Mouse (Mus musculus): ENCODE measurements around the gene Ppip5k1. TPM values are rescaled to one million over a fixed set of nuclear protein-coding genes. Genes with fewer than 3 reads are reported as not detected.

The Ppip5k1 gene
- polyA plus RNA-seq (2014; fragmentation: Illumina TruSeq; extraction: RNeasy Lipid Tissue Mini Kit (QIAGEN cat#74804); ENCODE audit: low read depth, low replicate concordance), result 70.3 TPM

GRCm38 (mm10) chr2:121354820-121355592 is at the start of gene Ppip5k1:
TSS of gene Ppip5k1 (minus strand) at chr2:121355396.

GRCm38 (mm10) chr2:121386961-121387575 is 31.9 kb upstream of the Ppip5k1 start, which contains the start of gene Strc:
TSS of gene Strc (minus strand) at chr2:121387168.

GRCm38 (mm10) chr2:121357494-121357893 is 2.3 kb upstream of the Ppip5k1 start, which contains the start of gene Ckmt1:
TSS of gene Ckmt1 (plus strand) at chr2:121357714.

GRCm38 (mm10) chr2:121288901-121289729 is 66.1 kb downstream of the Ppip5k1 start, which contains the start of gene Map1a:
TSS of gene Map1a (plus strand) at chr2:121289600.

GRCm38 (mm10) chr2:121271236-121271927 is 83.8 kb downstream of the Ppip5k1 start, which contains the start of gene Trp53bp1:
TSS of gene Trp53bp1 (minus strand) at chr2:121271407.

Other genes with a start within 250 kb of the Ppip5k1 start
- 0.42 TPM for gene Tgm7, start 245.6 kb downstream of the Ppip5k1 start, polyA plus RNA-seq (2014; fragmentation: Illumina TruSeq; extraction: RNeasy Lipid Tissue Mini Kit (QIAGEN cat#74804); ENCODE audit: low read depth, low replicate concordance)
- gene Adal, start 215.0 kb downstream of the Ppip5k1 start, polyA plus RNA-seq (2014; fragmentation: Illumina TruSeq; extraction: RNeasy Lipid Tissue Mini Kit (QIAGEN cat#74804); ENCODE audit: low read depth, low replicate concordance), result 13.7 TPM
- gene Lcmt2, start 214.7 kb downstream of the Ppip5k1 start, polyA plus RNA-seq (2014; fragmentation: Illumina TruSeq; extraction: RNeasy Lipid Tissue Mini Kit (QIAGEN cat#74804); ENCODE audit: low read depth, low replicate concordance), result 10.6 TPM
- 15.4 TPM for gene Tubgcp4, start 184.7 kb downstream of the Ppip5k1 start, polyA plus RNA-seq (2014; fragmentation: Illumina TruSeq; extraction: RNeasy Lipid Tissue Mini Kit (QIAGEN cat#74804); ENCODE audit: low read depth, low replicate concordance)
- 6.5 TPM for gene Zscan29, start 184.3 kb downstream of the Ppip5k1 start, polyA plus RNA-seq (2014; fragmentation: Illumina TruSeq; extraction: RNeasy Lipid Tissue Mini Kit (QIAGEN cat#74804); ENCODE audit: low read depth, low replicate concordance)
- gene Trp53bp1, start 84.0 kb downstream of the Ppip5k1 start, polyA plus RNA-seq (2014; fragmentation: Illumina TruSeq; extraction: RNeasy Lipid Tissue Mini Kit (QIAGEN cat#74804); ENCODE audit: low read depth, low replicate concordance), result 24.0 TPM
- 2.9 TPM for gene Map1a, start 65.8 kb downstream of the Ppip5k1 start, polyA plus RNA-seq (2014; fragmentation: Illumina TruSeq; extraction: RNeasy Lipid Tissue Mini Kit (QIAGEN cat#74804); ENCODE audit: low read depth, low replicate concordance)
- 1.8 TPM for gene Ckmt1, start 2.3 kb upstream of the Ppip5k1 start, polyA plus RNA-seq (2014; fragmentation: Illumina TruSeq; extraction: RNeasy Lipid Tissue Mini Kit (QIAGEN cat#74804); ENCODE audit: low read depth, low replicate concordance)
- 0.21 TPM for gene Strc, start 31.8 kb upstream of the Ppip5k1 start, polyA plus RNA-seq (2014; fragmentation: Illumina TruSeq; extraction: RNeasy Lipid Tissue Mini Kit (QIAGEN cat#74804); ENCODE audit: low read depth, low replicate concordance)
- gene Pdia3, start 58.4 kb upstream of the Ppip5k1 start, polyA plus RNA-seq (2014; fragmentation: Illumina TruSeq; extraction: RNeasy Lipid Tissue Mini Kit (QIAGEN cat#74804); ENCODE audit: low read depth, low replicate concordance), result 115 TPM
- 5.0 TPM for gene Catsper2, start 58.4 kb upstream of the Ppip5k1 start, polyA plus RNA-seq (2014; fragmentation: Illumina TruSeq; extraction: RNeasy Lipid Tissue Mini Kit (QIAGEN cat#74804); ENCODE audit: low read depth, low replicate concordance)
- gene Ell3, start 88.9 kb upstream of the Ppip5k1 start, polyA plus RNA-seq (2014; fragmentation: Illumina TruSeq; extraction: RNeasy Lipid Tissue Mini Kit (QIAGEN cat#74804); ENCODE audit: low read depth, low replicate concordance), result 0.26 TPM
- 543 TPM for gene Serf2, start 93.8 kb upstream of the Ppip5k1 start, polyA plus RNA-seq (2014; fragmentation: Illumina TruSeq; extraction: RNeasy Lipid Tissue Mini Kit (QIAGEN cat#74804); ENCODE audit: low read depth, low replicate concordance)
- gene Hypk, start 97.9 kb upstream of the Ppip5k1 start, polyA plus RNA-seq (2014; fragmentation: Illumina TruSeq; extraction: RNeasy Lipid Tissue Mini Kit (QIAGEN cat#74804); ENCODE audit: low read depth, low replicate concordance), result 17.4 TPM
- not detected for gene Serinc4, start 101.4 kb upstream of the Ppip5k1 start, polyA plus RNA-seq (2014; fragmentation: Illumina TruSeq; extraction: RNeasy Lipid Tissue Mini Kit (QIAGEN cat#74804); ENCODE audit: low read depth, low replicate concordance)
- gene Mfap1b, start 118.7 kb upstream of the Ppip5k1 start, polyA plus RNA-seq (2014; fragmentation: Illumina TruSeq; extraction: RNeasy Lipid Tissue Mini Kit (QIAGEN cat#74804); ENCODE audit: low read depth, low replicate concordance), result 39.7 TPM
- gene Mfap1a, start 151.3 kb upstream of the Ppip5k1 start, polyA plus RNA-seq (2014; fragmentation: Illumina TruSeq; extraction: RNeasy Lipid Tissue Mini Kit (QIAGEN cat#74804); ENCODE audit: low read depth, low replicate concordance), result 33.2 TPM
- 1.3 TPM for gene Wdr76, start 151.3 kb upstream of the Ppip5k1 start, polyA plus RNA-seq (2014; fragmentation: Illumina TruSeq; extraction: RNeasy Lipid Tissue Mini Kit (QIAGEN cat#74804); ENCODE audit: low read depth, low replicate concordance)